Mouse (Mus musculus): ENCODE results near the gene Tspan13.

The Tspan13 gene

DNA sequence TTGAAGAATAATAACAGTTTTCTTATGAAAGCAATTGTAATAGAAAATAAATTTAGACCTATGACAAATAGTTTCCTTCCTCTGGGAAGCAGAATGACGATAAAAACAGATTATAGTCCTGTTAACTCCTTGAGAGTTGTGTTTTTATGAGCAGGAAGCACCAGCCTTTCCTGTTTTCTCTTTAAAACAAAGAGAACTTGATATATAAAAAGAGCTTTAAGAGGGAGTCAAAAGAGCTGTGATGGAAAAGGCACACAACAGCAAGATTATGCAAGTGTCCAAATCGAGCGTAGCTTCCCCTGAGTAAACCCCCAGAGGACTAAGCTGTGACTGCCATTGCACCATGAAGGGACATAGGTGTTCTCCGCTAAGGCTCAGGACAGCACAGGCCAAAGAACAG is 9.9 kb downstream of the Tspan13 start:
- DNase-seq (ENCODE audit: low read depth, low spot score): no peak

DNA sequence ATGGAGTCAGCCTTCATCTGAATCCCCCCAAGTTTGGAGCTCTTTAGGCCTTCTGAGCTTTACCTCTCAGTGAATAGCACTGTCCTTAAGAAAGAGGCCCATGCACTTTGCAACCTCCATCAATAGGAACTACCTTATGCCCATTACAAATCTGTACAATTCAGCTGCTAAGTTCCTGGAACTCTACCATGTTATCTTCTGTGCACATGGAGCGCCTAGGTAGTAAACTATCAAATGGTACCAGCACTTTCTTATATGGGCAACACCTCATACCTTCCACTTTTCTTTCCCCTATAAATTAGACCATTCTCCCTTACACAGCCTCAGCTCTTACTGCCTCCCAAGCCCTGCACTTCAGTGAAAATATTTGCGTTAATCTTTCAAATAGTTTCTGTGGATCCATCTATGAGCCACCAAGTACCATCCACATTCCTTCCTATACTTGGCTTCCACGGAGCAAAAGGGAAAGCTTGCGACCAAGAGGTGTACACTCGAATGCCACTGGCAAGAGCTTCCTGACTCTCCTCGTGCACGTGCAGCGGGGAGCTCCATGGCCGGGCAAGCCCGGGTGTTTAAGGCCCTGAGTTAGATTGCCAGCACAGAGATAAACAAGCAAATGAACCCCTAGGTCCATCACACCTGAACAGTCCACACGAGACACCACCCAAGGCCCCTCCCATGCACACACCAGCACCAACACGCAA is 11.5 kb downstream of the Tspan13 start:
- no peak for DNase-seq (ENCODE audit: low read depth, low spot score)

DNA sequence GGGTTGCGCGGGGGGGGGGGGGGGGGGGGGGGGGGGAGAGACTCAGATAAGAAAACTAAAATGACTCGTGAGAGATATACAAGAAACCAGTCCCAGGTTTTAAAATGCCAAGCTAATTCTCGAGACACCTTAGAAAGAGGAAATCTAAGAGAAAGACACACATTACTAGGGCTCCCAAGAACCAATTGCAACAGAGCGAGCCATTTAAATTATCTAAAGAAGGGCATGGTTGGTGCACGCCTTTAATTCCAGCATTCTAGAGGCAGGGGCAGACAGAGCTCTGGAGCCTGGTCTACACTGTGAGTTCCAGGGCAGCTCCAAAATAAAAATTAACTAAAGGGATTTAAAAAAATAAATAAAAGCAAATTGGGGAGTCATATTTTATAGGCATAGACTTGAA is 12.6 kb downstream of the Tspan13 start:
- DNase-seq (ENCODE audit: low read depth, low spot score): no peak

DNA sequence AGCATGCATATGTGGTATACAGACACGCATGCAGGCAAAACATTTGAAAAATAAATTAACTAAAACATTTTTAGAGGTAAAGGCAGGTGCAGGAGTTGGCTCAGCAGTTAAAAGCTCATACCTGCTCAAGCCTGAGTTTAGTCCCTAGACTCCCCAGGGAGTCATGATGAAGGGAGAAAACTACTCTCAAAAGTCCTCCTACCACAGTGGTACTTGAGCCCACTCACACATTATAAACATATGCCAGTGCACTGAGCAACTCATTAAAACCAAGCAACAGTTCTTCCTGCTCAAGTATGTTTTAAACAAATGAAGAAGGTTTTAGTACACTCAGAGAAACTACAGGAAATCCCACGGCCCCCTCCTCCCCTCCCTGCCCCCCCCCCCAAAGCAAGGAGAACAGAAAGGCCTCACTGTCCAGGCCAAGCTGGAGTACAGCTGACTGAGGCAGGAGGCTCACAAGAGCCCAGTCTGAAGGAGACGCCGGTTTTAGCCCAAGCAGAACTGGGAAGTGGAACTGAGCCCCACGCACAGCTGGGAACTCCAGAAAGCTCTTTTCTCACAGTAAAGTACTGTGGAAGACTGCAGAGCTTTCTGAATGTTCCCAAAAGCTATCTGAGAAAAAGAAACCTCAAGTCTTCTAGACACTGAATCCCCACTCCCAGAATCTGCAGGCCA is 13.2 kb downstream of the Tspan13 start:
- no peak for DNase-seq (ENCODE audit: low read depth, low spot score)

DNA sequence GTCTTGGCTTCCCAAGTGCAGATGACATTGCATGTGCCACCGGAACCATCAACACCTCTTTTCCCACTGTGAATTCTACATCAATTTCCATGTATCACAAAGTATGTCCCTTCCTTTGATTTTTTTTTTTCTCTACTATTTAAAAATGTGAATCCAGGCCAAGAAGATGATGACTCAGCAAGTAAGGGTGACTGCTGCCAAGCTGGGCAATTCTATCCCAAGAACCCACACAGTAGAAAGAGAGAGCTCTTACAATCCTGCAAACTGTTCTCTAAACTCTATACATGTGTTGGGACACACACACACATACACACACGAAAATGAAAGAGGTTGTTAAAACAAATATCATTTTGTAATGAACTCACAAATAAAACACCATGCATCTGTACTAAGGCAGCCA is 15.1 kb downstream of the Tspan13 start:
- no peak for DNase-seq (ENCODE audit: low read depth, low spot score)

DNA sequence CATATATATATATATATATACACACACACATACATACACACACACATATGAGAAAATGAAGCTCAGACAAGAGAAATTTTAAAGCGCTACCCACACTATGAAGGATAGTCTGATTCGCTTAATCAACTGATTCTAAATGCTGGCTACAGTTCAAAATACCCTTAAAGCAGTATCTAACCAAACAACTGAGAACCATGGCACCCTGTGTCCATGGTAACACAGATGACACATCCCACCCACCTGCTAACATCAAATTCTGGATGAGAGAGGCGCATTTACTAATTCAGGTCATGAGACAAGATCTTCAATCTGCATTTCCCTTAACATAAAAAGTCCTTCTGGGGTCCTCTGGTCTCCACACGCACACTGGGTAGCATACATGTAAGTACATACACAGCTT is 16.2 kb downstream of the Tspan13 start:
- DNase-seq (ENCODE audit: low read depth, low spot score): no peak

DNA sequence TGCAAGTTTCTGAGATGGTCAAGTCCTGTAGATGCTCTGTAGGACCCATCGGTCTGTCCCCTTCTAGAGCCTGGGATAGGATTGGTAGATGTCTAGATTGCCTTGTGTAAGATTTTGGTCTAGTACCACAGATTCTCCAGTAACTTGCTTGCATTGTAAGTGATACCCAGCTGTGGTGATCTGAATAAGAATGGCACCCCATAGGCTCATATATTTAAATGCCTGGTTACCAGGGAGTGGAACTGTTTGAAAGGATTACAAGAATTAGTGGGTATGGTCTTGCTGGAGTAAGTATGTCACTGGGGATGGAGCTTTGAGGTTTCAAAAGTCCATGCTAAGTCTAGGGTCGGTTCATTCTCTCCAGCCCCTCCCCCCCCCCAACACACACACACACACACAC is 21.6 kb downstream of the Tspan13 start:
- DNase-seq (ENCODE audit: low read depth, low spot score): no peak

DNA sequence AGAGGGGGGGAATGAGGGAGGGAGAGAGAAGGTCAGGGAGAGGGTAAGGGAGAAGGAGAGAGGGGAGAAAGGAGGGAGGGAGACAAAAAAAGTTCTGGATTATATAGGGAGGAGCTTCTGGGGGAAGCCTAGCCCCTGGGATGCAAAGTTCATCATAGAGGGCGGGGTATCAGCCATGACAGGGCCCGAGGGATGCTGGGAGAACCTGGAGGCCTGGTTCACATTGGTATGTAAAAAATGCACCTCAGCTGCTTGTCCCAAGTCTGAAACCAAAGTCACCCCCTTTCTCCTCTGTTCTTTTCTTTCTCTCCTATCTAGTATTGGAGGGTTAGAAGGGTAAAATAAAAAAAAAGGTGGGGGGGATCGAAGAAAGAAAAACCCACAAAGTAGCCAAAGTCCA is 22.2 kb downstream of the Tspan13 start:
- no peak for DNase-seq (ENCODE audit: low read depth, low spot score)

DNA sequence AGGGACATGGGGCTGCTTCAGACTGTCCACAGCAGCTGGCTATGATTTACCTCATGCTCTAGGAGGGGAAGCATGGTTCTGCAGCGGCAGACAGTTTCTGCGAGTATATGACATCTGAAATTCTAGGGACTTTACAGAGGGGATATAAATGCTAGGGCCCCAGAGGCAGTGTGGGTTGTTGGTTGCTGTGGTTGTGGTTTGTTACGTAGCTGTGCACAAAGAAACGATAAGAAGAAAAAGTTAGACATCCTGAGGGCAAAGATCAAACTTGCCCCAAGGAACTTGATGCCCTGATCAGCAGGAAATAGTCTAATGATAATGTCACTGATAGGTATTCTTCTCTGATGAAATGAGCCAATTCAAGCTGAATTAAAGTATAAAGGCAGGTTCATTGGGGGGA is 22.7 kb downstream of the Tspan13 start:
- DNase-seq (ENCODE audit: low read depth, low spot score): no peak

DNA sequence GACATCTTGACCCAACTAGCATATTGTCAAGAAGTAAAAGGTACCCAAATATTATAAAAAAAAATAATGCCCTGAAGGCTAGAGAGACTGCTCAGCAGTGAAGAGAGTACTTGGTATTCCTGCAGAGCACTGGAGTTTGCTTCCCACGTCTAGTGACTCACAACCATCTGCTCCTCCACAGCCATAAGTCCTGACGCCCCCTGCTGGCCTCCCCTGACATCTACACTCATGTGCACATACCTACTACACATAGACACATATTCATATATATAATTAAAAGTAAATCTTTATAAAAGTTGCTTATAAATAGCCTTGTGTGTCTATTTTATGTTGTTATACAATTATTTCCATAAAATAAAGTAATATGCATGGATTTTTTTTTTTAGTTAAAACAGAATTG is 24.5 kb downstream of the Tspan13 start:
- DNase-seq (ENCODE audit: low read depth, low spot score): no peak

DNA sequence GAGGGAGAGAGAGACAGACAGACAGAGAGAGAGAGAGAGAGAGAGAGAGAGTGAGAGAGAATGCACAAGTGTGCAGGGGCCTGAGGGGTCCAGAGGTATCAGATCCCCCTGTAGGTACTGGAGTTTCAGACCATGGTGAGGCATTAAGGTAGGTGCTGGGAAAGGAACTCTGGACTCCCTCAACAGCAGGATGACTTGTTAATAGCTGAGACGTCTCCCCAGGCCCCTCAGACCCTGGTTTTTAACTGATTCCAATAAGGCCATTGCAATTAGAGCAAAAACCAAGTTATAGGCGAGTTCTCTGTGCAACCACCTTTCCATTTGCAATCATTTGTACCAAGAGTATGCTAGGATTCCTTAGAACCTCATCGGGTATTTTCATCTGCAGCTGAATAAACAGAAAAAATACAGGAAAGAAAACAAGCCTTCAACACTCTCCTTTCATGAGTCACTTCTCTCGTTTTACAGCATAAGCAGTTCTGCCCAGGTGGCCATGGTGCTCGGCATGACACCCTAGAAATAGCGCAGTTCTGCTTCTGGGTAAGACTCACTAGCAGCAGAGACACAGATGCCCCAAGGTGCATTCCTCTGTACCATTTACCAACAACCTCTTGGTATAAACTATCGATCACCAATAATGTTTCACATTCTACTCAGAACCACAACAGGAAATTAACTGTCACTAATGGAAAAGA is 28.9 kb downstream of the Tspan13 start:
- DNase-seq (ENCODE audit: low read depth, low spot score): no peak

DNA sequence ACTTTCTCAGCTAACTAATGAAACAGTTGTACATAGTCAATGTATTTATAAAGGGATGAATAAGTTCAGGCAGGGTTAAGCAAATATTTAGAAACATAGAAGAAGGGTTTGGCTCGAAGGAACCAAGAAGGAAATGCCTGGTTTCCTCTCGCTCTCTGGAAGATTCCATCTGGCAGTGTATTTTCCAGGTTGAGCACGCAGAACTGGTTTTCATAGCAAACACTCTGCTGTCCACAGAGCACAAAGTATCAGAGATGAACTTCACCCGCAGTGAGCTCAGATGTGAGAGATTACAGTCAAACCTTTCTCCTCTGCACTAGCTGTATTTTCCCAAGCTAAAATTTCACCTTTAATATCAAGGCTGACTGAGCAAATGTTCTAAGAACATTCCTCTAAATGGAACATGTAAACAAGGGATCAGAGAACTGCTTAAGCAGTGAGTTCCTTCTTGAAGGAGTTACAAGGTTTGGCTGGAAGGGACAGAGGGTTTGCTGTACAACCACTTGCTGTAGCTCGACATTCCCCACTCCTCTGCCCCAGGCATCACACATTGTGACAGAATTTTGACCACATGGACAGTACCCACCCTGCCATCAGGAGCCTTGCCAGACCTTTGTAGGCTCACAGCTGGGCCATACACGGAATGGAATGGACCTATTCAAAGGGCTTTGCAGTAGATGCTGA is 33.8 kb downstream of the Tspan13 start:
- no peak for DNase-seq (ENCODE audit: low read depth, low spot score)

DNA sequence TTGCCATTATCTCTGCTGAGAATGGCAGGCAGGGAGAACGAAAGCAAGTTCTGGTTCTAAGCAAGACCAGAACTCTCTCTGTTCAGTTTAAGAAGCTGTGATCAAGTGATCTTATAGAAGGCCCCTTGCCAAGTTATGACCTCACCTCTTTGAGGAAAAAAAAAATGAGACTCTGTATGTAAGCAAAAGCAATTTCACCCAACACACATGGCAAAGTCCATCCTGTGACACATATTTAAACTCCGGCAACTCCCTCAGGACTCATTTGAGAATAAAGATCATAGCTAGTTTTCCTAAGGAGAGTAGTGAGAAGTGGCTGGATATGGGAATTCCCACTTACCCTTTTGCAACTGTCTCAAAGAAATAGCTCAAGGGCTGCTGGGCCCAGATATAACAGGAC is 34.7 kb downstream of the Tspan13 start:
- no peak for DNase-seq (ENCODE audit: low read depth, low spot score)

DNA sequence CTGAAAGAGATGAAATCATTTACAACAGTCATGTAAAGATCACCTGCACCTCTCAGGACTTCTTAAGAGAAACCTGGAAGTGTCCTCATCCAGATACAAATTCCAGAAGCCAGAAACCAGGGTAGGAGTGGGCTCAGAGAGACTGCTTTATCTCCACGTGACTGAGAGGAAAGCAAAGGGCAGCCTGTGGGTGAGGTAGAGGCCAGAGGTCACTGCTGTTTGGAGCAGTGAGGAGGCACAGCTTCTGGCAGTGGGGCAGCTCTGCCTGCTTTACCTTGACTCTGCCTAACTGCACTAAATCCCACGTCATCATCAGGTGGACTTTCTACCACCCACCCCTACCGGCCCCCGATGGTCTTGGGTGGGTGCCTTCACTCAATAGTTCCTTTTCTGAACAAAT is 37.6 kb downstream of the Tspan13 start:
- DNase-seq (ENCODE audit: low read depth, low spot score): no peak

DNA sequence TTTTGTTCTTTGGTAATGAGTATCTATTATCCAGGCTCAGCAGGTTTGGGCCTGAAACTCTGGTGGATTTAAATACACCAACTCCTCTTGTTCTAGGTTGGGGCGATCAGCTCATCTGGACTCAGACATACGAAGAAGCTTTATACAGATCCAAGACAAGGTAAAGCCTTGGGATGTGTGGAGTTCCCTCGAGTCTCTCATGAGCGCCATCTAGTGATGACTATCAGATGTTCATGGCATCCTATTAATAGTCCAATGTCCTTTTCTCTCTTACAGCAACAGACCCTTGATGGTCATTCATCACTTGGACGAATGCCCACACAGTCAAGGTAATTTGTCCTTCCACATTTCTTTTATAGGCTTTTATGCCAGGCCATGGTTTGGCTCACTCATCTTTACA is 46.5 kb downstream of the Tspan13 start:
- DNase-seq (ENCODE audit: low read depth, low spot score): peak; percentile 18

DNA sequence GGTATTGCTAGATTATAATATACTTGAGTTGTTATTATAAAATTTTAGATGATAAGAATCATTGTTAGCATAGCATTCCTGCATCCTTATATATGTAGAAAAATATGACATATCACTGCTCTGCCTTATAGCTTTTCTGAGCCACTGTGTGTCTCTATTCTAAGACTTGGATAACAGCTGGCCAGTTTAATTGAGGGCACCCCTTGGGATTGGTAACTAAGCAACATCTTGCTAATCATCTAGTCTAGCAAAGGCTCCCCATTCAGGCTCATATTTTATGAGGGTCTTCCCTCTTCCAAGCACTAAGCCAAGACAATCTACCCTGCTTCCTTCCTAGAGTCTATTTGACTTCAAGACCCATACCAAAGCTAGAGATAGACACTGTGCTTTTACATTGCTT is 48.2 kb downstream of the Tspan13 start:
- no peak for DNase-seq (ENCODE audit: low read depth, low spot score)

DNA sequence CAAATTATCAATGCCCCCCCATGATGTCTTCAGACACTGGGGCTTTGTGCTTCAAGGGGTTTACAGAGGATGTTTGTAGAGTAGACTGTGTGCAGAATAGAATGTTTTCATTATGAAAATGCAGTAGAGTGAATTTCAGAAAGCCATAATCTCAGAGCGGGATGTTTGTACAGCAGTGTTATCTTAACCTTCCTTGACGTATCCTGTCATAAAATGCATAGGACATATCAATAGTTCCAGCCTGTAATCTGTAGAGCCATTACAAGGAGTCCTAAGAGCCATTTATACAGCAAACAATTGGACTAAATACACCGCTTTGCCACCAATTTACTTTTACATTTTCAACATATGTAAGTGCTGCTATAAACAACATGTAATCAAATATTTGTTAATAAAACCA is 48.7 kb downstream of the Tspan13 start:
- no peak for DNase-seq (ENCODE audit: low read depth, low spot score)

DNA sequence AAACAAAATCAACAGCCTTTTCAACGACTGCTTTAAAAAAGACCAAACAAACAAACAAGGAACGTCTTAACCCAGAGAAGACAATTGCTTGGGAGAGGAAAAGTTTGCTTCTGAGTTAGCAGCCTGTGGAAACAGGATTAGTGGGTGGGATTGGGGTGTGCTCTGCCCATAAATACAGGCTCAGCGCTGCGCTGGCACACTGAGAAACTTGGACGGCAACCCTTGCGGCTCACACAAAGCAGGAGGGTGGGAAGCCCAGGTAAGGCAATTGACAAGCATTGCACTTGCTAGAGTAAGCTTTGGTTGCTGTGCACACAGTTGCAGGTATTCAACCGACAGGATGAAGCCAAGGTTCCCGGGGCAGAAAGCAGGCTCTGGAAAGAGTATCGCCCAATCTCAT is 49.6 kb downstream of the Tspan13 start, which contains the start of gene Agr2:
Gene Agr2 (plus strand): TSS at position 197 of the 400 bp plus-strand sequence.
- DNase-seq (ENCODE audit: low read depth, low spot score): no peak

DNA sequence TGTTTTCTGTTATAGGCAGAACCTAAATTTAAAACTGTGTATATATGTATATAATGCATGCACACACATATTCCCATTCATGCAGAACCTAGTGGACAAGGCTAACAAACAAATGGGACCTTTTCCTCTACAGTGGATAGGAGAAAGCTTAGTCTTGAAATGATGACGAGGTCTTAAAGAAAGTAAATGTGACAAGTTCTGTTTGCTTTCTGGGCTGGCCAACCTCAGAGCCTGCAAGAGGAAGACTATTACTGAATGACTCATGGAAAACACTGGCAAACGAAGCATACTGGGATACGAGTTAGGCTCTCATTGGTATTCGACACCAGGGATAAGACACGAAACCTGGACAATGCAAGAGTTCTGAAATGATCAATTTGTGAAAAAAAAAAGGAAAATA is 57.6 kb downstream of the Tspan13 start:
- DNase-seq (ENCODE audit: low read depth, low spot score): no peak

DNA sequence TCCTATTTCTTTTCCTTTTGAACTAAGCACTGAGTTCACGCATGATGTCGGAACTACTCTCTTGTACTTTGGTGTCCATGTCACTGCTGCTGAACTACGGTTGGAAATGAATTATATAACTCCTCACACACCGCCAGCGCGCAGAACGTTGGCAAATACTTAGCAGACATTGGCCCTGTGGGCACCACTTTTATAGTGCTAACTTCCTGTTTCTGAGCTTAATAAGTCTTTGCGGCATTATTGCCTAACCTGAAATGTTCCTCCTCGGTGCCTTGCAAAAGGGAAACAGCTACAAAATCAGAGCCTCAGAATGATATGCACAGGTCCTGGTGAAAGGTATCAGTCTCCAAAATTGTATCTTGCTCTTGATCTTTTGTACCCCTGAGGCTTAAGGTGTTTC is 58.8 kb downstream of the Tspan13 start:
- DNase-seq (ENCODE audit: low read depth, low spot score): no peak

DNA sequence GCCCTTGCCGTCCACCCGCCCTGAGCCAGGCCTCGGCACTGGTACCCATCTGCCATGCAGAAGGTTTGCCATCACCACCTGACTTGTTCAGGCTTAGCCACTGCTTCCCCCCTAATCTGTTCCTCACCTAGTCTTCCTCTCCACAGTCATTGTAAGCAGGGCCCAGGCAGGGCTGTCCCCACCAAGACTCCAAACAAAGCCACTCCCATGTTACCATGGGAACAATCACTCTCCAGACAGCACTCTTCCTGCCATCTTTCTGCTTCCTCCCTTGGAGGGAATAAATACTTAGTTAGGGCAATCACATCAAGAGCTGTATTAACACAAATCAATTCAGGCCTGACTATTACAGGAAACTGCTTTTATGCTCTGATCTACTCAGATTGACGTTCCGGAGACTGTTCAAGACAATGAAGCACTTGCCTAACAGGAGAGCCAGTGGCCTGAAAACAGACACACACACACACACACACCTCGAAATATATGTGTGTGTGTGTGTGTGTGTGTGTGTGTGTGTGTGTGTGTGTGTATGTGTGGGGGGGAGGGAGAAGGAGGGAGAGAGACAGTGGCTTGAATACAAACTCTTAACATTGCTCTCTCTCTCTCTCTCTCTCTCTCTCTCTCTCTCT is 60.5 kb downstream of the Tspan13 start:
- no peak for DNase-seq (ENCODE audit: low read depth, low spot score)

DNA sequence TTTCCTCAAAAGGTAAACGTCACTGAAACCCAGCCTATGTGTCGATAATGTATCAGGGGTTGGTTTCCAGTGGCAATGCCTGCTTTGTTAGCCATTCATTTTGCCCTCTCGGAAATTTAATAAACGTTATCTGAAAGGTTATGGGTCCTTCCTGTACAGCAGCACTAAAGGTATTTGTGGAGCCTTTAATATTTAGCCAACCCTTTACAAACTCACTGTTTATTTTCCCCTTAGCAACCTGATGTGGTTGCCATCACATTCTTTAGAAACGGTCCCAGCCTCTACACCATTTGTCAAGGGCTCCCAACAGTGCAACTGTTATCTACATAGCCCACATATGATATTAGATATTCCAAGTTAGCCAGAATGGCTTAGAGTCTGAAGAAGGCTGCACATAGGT is 62.7 kb downstream of the Tspan13 start:
- DNase-seq (ENCODE audit: low read depth, low spot score): no peak

Data from WW6 (cell line).